Mouse (Mus musculus): ENCODE measurements at regions not wholly inside any gene's neighbourhood (a gene's known extent, or its start where the extent isn't known, plus 50 kb on each side); places are given as distances from the start of the nearest gene placed in this dataset.
"Not testable (repeated sequence)": the region's sequence is repeated elsewhere in the genome, so short reads cannot be mapped to it uniquely, and the experiment has no call there.

- POLR2A ChIA-PET; CTCF ChIA-PET; DNase-seq (ENCODE audit: low read depth, low spot score); ATAC-seq; H3K27me3 ChIP-seq; in situ Hi-C loops (cut with MboI; ENCODE audit: low pct_unique_long_range_greater_than_20kb): not testable (repeated sequence)
Observed at GRCm38 (mm10) chr12:119102106-119102505, 135.9 kb upstream of the Abcb5 start.

GRCm38 (mm10) chr12:119099736-119100135 is 133.5 kb upstream of the Abcb5 start:
- ATAC-seq = no peak
- DNase-seq (ENCODE audit: low read depth, low spot score) = no peak
- CTCF ChIA-PET = no interaction called here
- TF ChIP-seq CTCF (IDR thresholded peaks at IDR 0.05) = no peak
- in situ Hi-C loops (cut with MboI; ENCODE audit: low pct_unique_long_range_greater_than_20kb) = no loop called here
- no peaks in the 10 kb centered on the region for H3K27me3 ChIP-seq
- POLR2A ChIA-PET = no interaction called here

DNA sequence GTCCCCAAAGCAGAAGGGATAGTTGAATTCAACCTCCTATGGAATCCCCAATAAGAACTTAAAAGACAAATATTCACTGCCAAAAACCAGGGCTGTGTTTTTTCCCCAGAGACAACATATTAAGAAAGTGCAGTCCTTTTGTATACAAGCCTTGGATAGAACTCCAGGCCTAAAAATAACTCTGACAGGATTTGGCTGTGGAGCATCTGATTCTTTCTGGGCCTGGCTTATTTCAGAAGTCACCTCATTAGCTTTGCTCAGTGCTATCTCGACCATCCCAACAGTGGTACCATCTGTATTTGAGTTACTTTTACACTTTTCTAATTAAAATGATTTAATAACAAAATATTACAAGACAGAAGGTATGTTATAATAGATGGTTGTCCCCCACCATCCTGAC is 131.6 kb upstream of the Abcb5 start:
- POLR2A ChIA-PET = no interaction called here
- no peaks in the 10 kb centered on the region for H3K27me3 ChIP-seq

GRCm38 (mm10) chr12:119094314-119094713 is 128.1 kb upstream of the Abcb5 start:
- no peak for TF ChIP-seq CTCF (IDR thresholded peaks at IDR 0.05)
- ATAC-seq (no peak), DNase-seq (ENCODE audit: low read depth, low spot score) (no peak)
- ChIA-PET CTCF (interaction anchor here (1.0 kb wide), 1 partner anchor 9 kb away, joined by 3 read pairs; no protein-coding TSS in a partner anchor), POLR2A (no interaction called here)
- in situ Hi-C loops (cut with MboI; ENCODE audit: low pct_unique_long_range_greater_than_20kb) = no loop called here
- no peaks in the 10 kb centered on the region for H3K27me3 ChIP-seq

More for the DNA sequence above, 131.6 kb upstream of the Abcb5 start:
- in situ Hi-C loops (cut with MboI; ENCODE audit: low pct_unique_long_range_greater_than_20kb) = no loop called here
- TF ChIP-seq CTCF (IDR thresholded peaks at IDR 0.05) = no peak
- DNase-seq (ENCODE audit: low read depth, low spot score) (no peak), ATAC-seq (no peak)
- CTCF ChIA-PET = no interaction called here

GRCm38 (mm10) chr12:119093402-119093801 is 127.2 kb upstream of the Abcb5 start:
- POLR2A ChIA-PET = no interaction called here
- ATAC-seq = no peak
- CTCF ChIA-PET = interaction anchor here (1.0 to 1.1 kb wide), 2 partner anchors 10 to 18 kb away, joined by 3 to 5 read pairs; no protein-coding TSS in a partner anchor
- H3K27me3 ChIP-seq = peaks cover 4% of the 10 kb centered on the region
- no peak for TF ChIP-seq CTCF (IDR thresholded peaks at IDR 0.05)
- in situ Hi-C loops (cut with MboI; ENCODE audit: low pct_unique_long_range_greater_than_20kb) = no loop called here
- no peak for DNase-seq (ENCODE audit: low read depth, low spot score)

DNA sequence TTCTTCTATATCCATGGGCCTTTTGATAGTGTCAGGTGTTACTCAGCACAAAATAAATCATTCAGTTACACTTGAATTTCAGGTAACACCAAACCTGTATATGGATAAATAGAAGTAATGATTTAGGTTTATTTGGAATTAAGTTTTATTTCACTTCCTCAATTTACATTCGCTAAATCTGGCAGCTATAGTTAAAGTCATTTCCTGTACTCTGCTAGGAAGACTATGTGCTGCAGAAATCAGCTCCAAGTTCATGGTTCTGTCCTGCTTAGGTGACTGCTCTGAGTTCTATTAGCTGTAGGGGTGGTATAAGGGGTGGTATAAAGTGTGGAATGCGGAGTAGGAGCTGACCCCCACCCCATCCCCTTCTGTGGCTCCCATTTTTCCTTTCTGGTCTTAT is 123.1 kb upstream of the Abcb5 start:
- in situ Hi-C loops (cut with MboI; ENCODE audit: low pct_unique_long_range_greater_than_20kb) = no loop called here

GRCm38 (mm10) chr12:119088666-119089065 is 122.4 kb upstream of the Abcb5 start:
- no peak for TF ChIP-seq CTCF (IDR thresholded peaks at IDR 0.05)
- DNase-seq (ENCODE audit: low read depth, low spot score) (no peak), ATAC-seq (no peak)
- ChIA-PET POLR2A (no interaction called here), CTCF (no interaction called here)
- in situ Hi-C loops (cut with MboI; ENCODE audit: low pct_unique_long_range_greater_than_20kb) = no loop called here
- peaks cover 6% of the 10 kb centered on the region for H3K27me3 ChIP-seq

More for the DNA sequence above, 123.1 kb upstream of the Abcb5 start:
- DNase-seq (ENCODE audit: low read depth, low spot score) (no peak), ATAC-seq (no peak)
- peaks cover 6% of the 10 kb centered on the region for H3K27me3 ChIP-seq
- CTCF ChIA-PET = interaction anchor here (0.5 kb wide), 1 partner anchor 51 kb away, joined by 3 read pairs; no protein-coding TSS in a partner anchor
- POLR2A ChIA-PET = no interaction called here
- no peak for TF ChIP-seq CTCF (IDR thresholded peaks at IDR 0.05)

- H3K27me3 ChIP-seq = peaks cover 6% of the 10 kb centered on the region
- DNase-seq (ENCODE audit: low read depth, low spot score) (no peak), ATAC-seq (no peak)
- CTCF ChIA-PET = no interaction called here
- in situ Hi-C loops (cut with MboI; ENCODE audit: low pct_unique_long_range_greater_than_20kb) = no loop called here
- POLR2A ChIA-PET = no interaction called here
- no peak for TF ChIP-seq CTCF (IDR thresholded peaks at IDR 0.05)
Observed at GRCm38 (mm10) chr12:119084814-119085213, 118.6 kb upstream of the Abcb5 start.

DNA sequence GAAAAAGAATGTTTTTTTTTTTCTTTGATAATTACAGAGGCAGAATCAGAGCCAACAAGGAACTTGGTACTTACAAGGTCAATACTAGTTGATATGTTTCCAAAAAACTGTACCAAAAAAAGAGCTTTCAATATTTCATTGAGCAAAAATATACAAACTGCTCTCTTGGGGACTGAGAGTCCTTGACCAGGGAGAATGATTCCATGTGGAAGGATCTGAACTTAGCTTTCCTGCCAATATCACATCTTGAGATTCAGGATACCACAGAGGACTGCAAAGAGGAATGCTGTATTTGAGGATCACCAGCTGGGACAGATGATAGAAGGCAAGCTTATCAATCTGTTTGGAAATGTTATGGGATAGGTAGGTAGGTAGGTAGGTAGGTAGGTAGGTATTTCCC is 116.6 kb upstream of the Abcb5 start:
- ChIA-PET CTCF (no interaction called here), POLR2A (no interaction called here)
- in situ Hi-C loops (cut with MboI; ENCODE audit: low pct_unique_long_range_greater_than_20kb) = no loop called here

GRCm38 (mm10) chr12:119075825-119076224 is 109.6 kb upstream of the Abcb5 start:
- in situ Hi-C loops (cut with MboI; ENCODE audit: low pct_unique_long_range_greater_than_20kb) = no loop called here

More for the DNA sequence above, 116.6 kb upstream of the Abcb5 start:
- DNase-seq (ENCODE audit: low read depth, low spot score) = no peak
- no peak for ATAC-seq
- TF ChIP-seq CTCF (IDR thresholded peaks at IDR 0.05) = no peak
- H3K27me3 ChIP-seq = peaks cover 8% of the 10 kb centered on the region

GRCm38 (mm10) chr12:119074742-119075478 is 108.7 kb upstream of the Abcb5 start:
- ATAC-seq = no peak

More at GRCm38 (mm10) chr12:119075825-119076224, 109.6 kb upstream of the Abcb5 start:
- CTCF ChIA-PET = interaction anchor here (1.7 kb wide), 1 partner anchor 18 kb away, joined by 5 read pairs; no protein-coding TSS in a partner anchor
- peaks cover 8% of the 10 kb centered on the region for H3K27me3 ChIP-seq
- POLR2A ChIA-PET = no interaction called here
- no peak for ATAC-seq
- TF ChIP-seq CTCF (IDR thresholded peaks at IDR 0.05) = no peak
- no peak for DNase-seq (ENCODE audit: low read depth, low spot score)

More at GRCm38 (mm10) chr12:119074742-119075478, 108.7 kb upstream of the Abcb5 start:
- POLR2A ChIA-PET = no interaction called here
- peaks cover 8% of the 10 kb centered on the region for H3K27me3 ChIP-seq
- in situ Hi-C loops (cut with MboI; ENCODE audit: low pct_unique_long_range_greater_than_20kb) = no loop called here
- DNase-seq (ENCODE audit: low read depth, low spot score) = no peak
- CTCF ChIA-PET = interaction anchor here (1.1 to 1.7 kb wide), 2 partner anchors 15 to 19 kb away, joined by 3 to 5 read pairs; no protein-coding TSS in a partner anchor
- no peak for TF ChIP-seq CTCF (IDR thresholded peaks at IDR 0.05)

All from Patski (cell line).